Mouse (Mus musculus) stomach, embryonic 14.5 days (tissue): ENCODE results near the gene Krt12. TPM values are rescaled to one million over a fixed set of nuclear protein-coding genes. Genes with fewer than 3 reads are reported as not detected.

Experiments
- ATAC-seq: fragments of 200-750 bp; cut with Nextera tagmentation; 2 replicates; pipeline ENCODE4 v1.8.0; 2017; ENCODE audit warnings: low read depth, moderate TSS enrichment; ENCODE audit not compliant: insufficient number of reproducible peaks, insufficient read depth, low FRiP score
- H3K27ac ChIP-seq: fragments of 300-500 bp; sonication (generic); 2 replicates; pipeline ENCODE4 v1.5.1; 2014; ENCODE audit warnings: mild to moderate bottlenecking, low read length, moderate library complexity, mixed read lengths
- H3K27me3 ChIP-seq: fragments of 300-500 bp; sonication (generic); 2 replicates; pipeline ENCODE4 v1.6.1; 2014; ENCODE audit warnings: low read length, control low read depth, mixed read lengths; ENCODE audit not compliant: control insufficient read depth, insufficient read depth
- H3K36me3 ChIP-seq: fragments of 300-500 bp; sonication (generic); 2 replicates; pipeline ENCODE4 v1.6.1; 2014; ENCODE audit warnings: mild to moderate bottlenecking, control low read depth, low read length, moderate library complexity, mixed read lengths; ENCODE audit not compliant: control insufficient read depth, insufficient read depth
- H3K4me1 ChIP-seq: fragments of 300-500 bp; sonication (generic); 2 replicates; pipeline ENCODE4 v1.6.1; 2014; ENCODE audit warnings: low read length, control low read depth, mixed read lengths; ENCODE audit not compliant: control insufficient read depth, insufficient read depth
- H3K4me2 ChIP-seq: fragments of 300-500 bp; sonication (generic); replicated peaks from 2 replicates; pipeline ENCODE4 v1.6.1; 2014; ENCODE audit warnings: low read depth, low read length, control low read depth
- H3K4me3 ChIP-seq: fragments of 300-500 bp; sonication (generic); 2 replicates; pipeline ENCODE4 v1.5.1; 2014; ENCODE audit warnings: low read depth, low read length, control low read depth
- H3K9ac ChIP-seq: fragments of 300-500 bp; sonication (generic); replicated peaks from 2 replicates; pipeline ENCODE4 v1.6.1; 2014; ENCODE audit warnings: low read depth, mild to moderate bottlenecking, control low read depth, low read length, moderate library complexity, mixed read lengths
- H3K9me3 ChIP-seq: fragments of 300-500 bp; sonication (generic); 2 replicates; pipeline ENCODE4 v1.6.1; 2016; ENCODE audit warnings: low read depth, low read length, control low read depth; ENCODE audit not compliant: control insufficient read depth
- WGBS: fragments of 180-500 bp; shearing (Covaris S2); extraction: QIAGEN DNeasy Blood & Tissue Kit; methylation state at CpG from one replicate; pipeline ENCODE4 v1.1.7; 2014; 5-methylcytosine and 5-hydroxymethylcytosine counted together
- polyA plus RNA-seq: library from polyadenylated mRNA; unstranded; fragments of >200 nt; fragmentation: Nextera tagmentation; extraction: Ambion mirVana; gene quantifications from 2 replicates; pipeline ENCODE4 v1.2.1, GENCODE M21; 2014

The Krt12 gene
- polyA plus RNA-seq, 1 experiment from 2014 or later: not detected

- Histone ChIP-seq H3K4me1 (no peaks in the 10 kb centered on the region), H3K4me2 (no peak overlapping the region), H3K36me3 (no peaks in the 10 kb centered on the region), H3K4me3 (no peak overlapping the region), H3K9me3 (no peaks in the 10 kb centered on the region), H3K27ac (no peak overlapping the region), H3K9ac (no peak overlapping the region), H3K27me3 (no peaks in the 10 kb centered on the region)
- WGBS: 87% methylated on average over 8 of the region's 8 CpGs
- no peak for ATAC-seq
Measured at GRCm38 (mm10) chr11:99369853-99370451, 52.1 kb downstream of the Krt12 start.

- Histone ChIP-seq H3K36me3 (no peaks in the 10 kb centered on the region), H3K4me2 (no peak overlapping the region), H3K4me1 (no peaks in the 10 kb centered on the region), H3K9ac (no peak overlapping the region), H3K9me3 (no peaks in the 10 kb centered on the region), H3K27ac (no peak overlapping the region), H3K4me3 (no peak overlapping the region), H3K27me3 (no peaks in the 10 kb centered on the region)
- no peak for ATAC-seq
- 14% methylated on average over 3 of the region's 3 CpGs for WGBS
Measured at GRCm38 (mm10) chr11:99369229-99369628, 52.8 kb downstream of the Krt12 start.

- WGBS: 30% methylated on average over 10 of the region's 10 CpGs
- no peak for ATAC-seq
- H3K27ac ChIP-seq: no peak overlapping the region
Measured at GRCm38 (mm10) chr11:99366791-99367190, 55.3 kb downstream of the Krt12 start.

More at GRCm38 (mm10) chr11:99366791-99367190, 55.3 kb downstream of the Krt12 start:
- no peaks in the 10 kb centered on the region for H3K36me3 ChIP-seq
- no peaks in the 10 kb centered on the region for H3K4me1 ChIP-seq
- no peak overlapping the region for H3K4me3 ChIP-seq
- H3K9ac ChIP-seq: no peak overlapping the region
- no peaks in the 10 kb centered on the region for H3K27me3 ChIP-seq
- no peak overlapping the region for H3K4me2 ChIP-seq
- H3K9me3 ChIP-seq: no peaks in the 10 kb centered on the region

Other genes with a start within 250 kb of the Krt12 start
- 156 and 164 TPM in 2 replicates for gene Smarce1, start 191.2 kb downstream of the Krt12 start, polyA plus RNA-seq
- gene Krt222, start 178.2 kb downstream of the Krt12 start, polyA plus RNA-seq: 0.18 and 0.68 TPM in 2 replicates
- 0.13 TPM in 1 of 2 replicates, not detected in the other for gene Krt24, start 137.0 kb downstream of the Krt12 start, polyA plus RNA-seq
- gene Krt25, start 99.3 kb downstream of the Krt12 start, polyA plus RNA-seq: not detected in 2 replicates
- not detected in 2 replicates for gene Krt26, start 84.3 kb downstream of the Krt12 start, polyA plus RNA-seq
- not detected in 2 replicates for gene Krt27, start 71.2 kb downstream of the Krt12 start, polyA plus RNA-seq
- gene Krt28, start 47.4 kb downstream of the Krt12 start, polyA plus RNA-seq: 0.21 TPM in 1 of 2 replicates, not detected in the other
- gene Krt10, start 32.9 kb downstream of the Krt12 start, polyA plus RNA-seq: 31.7 and 37.0 TPM in 2 replicates
- 3.0 and 3.9 TPM in 2 replicates for gene Krt20, start 15.9 kb upstream of the Krt12 start, polyA plus RNA-seq
- gene Krt23, start 70.9 kb upstream of the Krt12 start, polyA plus RNA-seq: 18.3 and 21.4 TPM in 2 replicates
- not detected in 2 replicates for gene Krt39, start 99.1 kb upstream of the Krt12 start, polyA plus RNA-seq
- gene Krt40, start 120.9 kb upstream of the Krt12 start, polyA plus RNA-seq: not detected in 2 replicates
- not detected in 2 replicates for gene Krtap3-3, start 128.6 kb upstream of the Krt12 start, polyA plus RNA-seq
- not detected in 2 replicates for gene Krtap3-2, start 134.6 kb upstream of the Krt12 start, polyA plus RNA-seq
- not detected in 2 replicates for gene Gm11939, start 137.2 kb upstream of the Krt12 start, polyA plus RNA-seq
- not detected in 2 replicates for gene Krtap3-1, start 144.4 kb upstream of the Krt12 start, polyA plus RNA-seq
- gene Krtap1-5, start 158.8 kb upstream of the Krt12 start, polyA plus RNA-seq: not detected in 2 replicates
- gene Krtap1-4, start 161.4 kb upstream of the Krt12 start, polyA plus RNA-seq: not detected in 2 replicates
- gene Krtap1-3, start 169.1 kb upstream of the Krt12 start, polyA plus RNA-seq: not detected in 2 replicates
- not detected in 2 replicates for gene Krtap9-3, start 175.8 kb upstream of the Krt12 start, polyA plus RNA-seq
- not detected in 2 replicates for gene Gm11938, start 181.0 kb upstream of the Krt12 start, polyA plus RNA-seq
- gene Gm11937, start 187.9 kb upstream of the Krt12 start, polyA plus RNA-seq: not detected in 2 replicates
- gene Krtap2-4, start 192.6 kb upstream of the Krt12 start, polyA plus RNA-seq: not detected in 2 replicates
- gene Gm11562, start 198.2 kb upstream of the Krt12 start, polyA plus RNA-seq: not detected in 2 replicates
- not detected in 2 replicates for gene Krtap4-1, start 206.0 kb upstream of the Krt12 start, polyA plus RNA-seq
- not detected in 2 replicates for gene Krtap4-2, start 212.8 kb upstream of the Krt12 start, polyA plus RNA-seq
- not detected in 2 replicates for gene Krtap4-7, start 221.8 kb upstream of the Krt12 start, polyA plus RNA-seq
- gene Gm11555, start 228.0 kb upstream of the Krt12 start, polyA plus RNA-seq: not detected in 2 replicates
- not detected in 2 replicates for gene Gm11563, start 236.7 kb upstream of the Krt12 start, polyA plus RNA-seq
- gene Krtap4-6, start 243.7 kb upstream of the Krt12 start, polyA plus RNA-seq: not detected in 2 replicates